Mouse (Mus musculus): Measurements from ENCODE around the gene Kif3b. TPM values are rescaled to one million over a fixed set of nuclear protein-coding genes. Genes with fewer than 3 reads are reported as not detected.
"Not testable (repeated sequence)": the region's sequence is repeated elsewhere in the genome, so short reads cannot be mapped to it uniquely, and the experiment has no call there.

Kif3b gene
- polyA plus RNA-seq, 1 experiment from 2014 or later = 8.2 TPM

DNA sequence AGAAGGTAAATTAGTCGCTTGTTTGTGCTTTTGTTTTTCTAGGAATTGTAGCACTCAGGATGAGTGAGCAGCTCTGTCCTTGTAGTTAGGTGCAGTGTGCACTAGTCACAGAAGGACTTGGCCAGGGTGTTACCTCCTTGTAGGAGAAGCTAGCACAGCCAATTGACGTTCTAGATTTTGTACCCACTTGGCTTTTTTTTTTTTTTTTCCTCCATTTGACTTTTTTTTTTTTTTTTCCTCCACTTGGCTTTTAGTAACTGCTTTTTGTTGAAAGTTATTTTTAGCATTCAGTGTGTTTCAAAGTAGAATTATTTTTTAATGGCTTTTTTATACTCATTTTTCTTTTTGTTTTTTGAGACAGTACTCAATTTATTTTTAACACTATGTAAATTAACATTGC is 63.4 kb downstream of the Kif3b start:
- Histone ChIP-seq H3K4me2 (replicated peaks; ENCODE audit: low read depth) (no peak overlapping the region), H3K27me3 (replicated peaks; ENCODE audit: control insufficient read depth, insufficient read depth, low read length) (no peaks in the 10 kb centered on the region), H3K9ac (ENCODE audit: low read depth, low read length) (no peak overlapping the region), H3K36me3 (ENCODE audit: control insufficient read depth, insufficient read depth) (peaks cover 51% of the 10 kb centered on the region), H3K4me1 (replicated peaks; ENCODE audit: control insufficient read depth, insufficient read depth, low read length) (peaks cover 7% of the 10 kb centered on the region), H3K4me3 (ENCODE audit: low read depth, low read length) (no peak overlapping the region), H3K27ac (ENCODE audit: low read depth, low read length) (no peak overlapping the region), H3K9me3 (ENCODE audit: control insufficient read depth) (no peaks in the 10 kb centered on the region)
- TF ChIP-seq CTCF (IDR thresholded peaks at IDR 0.05; ENCODE audit: low read depth) = no peak
- no peak for ATAC-seq
- 88% methylated on average over 2 of the region's 2 CpGs for WGBS

DNA sequence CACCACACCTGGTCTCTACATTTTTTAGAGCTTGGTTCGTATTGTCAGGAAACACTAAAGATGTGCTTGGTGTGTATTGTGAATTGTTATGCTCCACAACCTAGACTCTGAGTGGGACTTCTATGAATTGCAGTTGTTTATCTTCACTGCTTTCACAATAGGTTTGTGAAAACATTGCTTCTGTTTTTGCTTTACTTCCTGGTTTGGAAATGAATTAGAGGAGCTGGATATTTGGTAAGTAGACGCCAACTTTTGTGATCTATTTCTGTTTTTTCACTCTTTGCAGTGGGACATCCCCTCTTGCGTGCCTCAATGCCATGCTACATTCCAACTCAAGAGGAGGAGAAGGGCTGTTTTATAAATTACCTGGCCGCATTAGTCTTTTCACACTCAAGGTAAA is 65.6 kb downstream of the Kif3b start:
- Histone ChIP-seq H3K36me3 (ENCODE audit: control insufficient read depth, insufficient read depth) (peaks cover 56% of the 10 kb centered on the region), H3K27ac (ENCODE audit: low read depth, low read length) (no peak overlapping the region; the same call in 1 of the 2 replicates), H3K4me2 (replicated peaks; ENCODE audit: low read depth) (no peak overlapping the region), H3K27me3 (replicated peaks; ENCODE audit: control insufficient read depth, insufficient read depth, low read length) (no peaks in the 10 kb centered on the region), H3K4me1 (replicated peaks; ENCODE audit: control insufficient read depth, insufficient read depth, low read length) (no peaks in the 10 kb centered on the region), H3K4me3 (ENCODE audit: low read depth, low read length) (no peak overlapping the region), H3K9ac (ENCODE audit: low read depth, low read length) (no peak overlapping the region), H3K9me3 (ENCODE audit: control insufficient read depth) (no peaks in the 10 kb centered on the region)
- TF ChIP-seq CTCF (IDR thresholded peaks at IDR 0.05; ENCODE audit: low read depth) = no peak
- WGBS = 89% methylated on average over 4 of the region's 4 CpGs
- ATAC-seq = no peak

DNA sequence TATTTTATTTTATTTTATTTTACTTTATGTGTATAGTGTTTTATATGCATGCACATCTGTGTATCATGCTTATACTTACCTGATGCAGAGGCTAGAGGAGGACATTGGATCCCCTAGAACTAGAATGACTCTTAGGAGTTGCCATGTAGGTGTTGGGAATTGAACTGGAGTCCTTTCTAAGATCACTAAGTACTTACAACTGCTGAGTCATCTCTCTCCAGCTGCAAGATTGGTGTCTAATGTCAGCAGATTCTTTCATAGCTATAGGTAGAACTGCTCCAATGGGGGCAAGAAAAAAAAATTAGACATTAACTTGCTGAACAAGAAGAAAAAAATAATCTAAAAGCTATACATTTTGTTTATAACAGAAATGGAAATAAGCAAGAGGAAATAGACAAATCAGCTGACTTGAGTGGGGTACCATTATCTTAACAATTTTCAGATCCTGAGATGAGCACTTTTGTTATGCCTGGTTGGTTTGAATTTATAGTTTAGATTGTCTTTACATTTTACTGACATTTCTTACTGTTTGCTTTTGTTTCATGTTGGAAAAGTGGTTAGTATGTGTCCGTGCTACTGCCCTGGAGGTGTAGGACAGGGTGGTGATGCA is 70.0 kb downstream of the Kif3b start:
- H3K4me1 ChIP-seq (replicated peaks; ENCODE audit: control insufficient read depth, insufficient read depth, low read length) = no peaks in the 10 kb centered on the region
- no peak for TF ChIP-seq CTCF (IDR thresholded peaks at IDR 0.05; ENCODE audit: low read depth)
- WGBS = 95% methylated on average over 1 of the region's 1 CpGs
- no peak overlapping the region for H3K27ac ChIP-seq (ENCODE audit: low read depth, low read length)
- no peak overlapping the region for H3K4me2 ChIP-seq (replicated peaks; ENCODE audit: low read depth)
- no peaks in the 10 kb centered on the region for H3K27me3 ChIP-seq (replicated peaks; ENCODE audit: control insufficient read depth, insufficient read depth, low read length)
- no peak overlapping the region for H3K4me3 ChIP-seq (ENCODE audit: low read depth, low read length)
- H3K9ac ChIP-seq (ENCODE audit: low read depth, low read length) = no peak overlapping the region
- ATAC-seq = no peak
- no peaks in the 10 kb centered on the region for H3K9me3 ChIP-seq (ENCODE audit: control insufficient read depth)
- peaks cover 65% of the 10 kb centered on the region for H3K36me3 ChIP-seq (ENCODE audit: control insufficient read depth, insufficient read depth)

GRCm38 (mm10) chr2:153364531-153364930 is 73.3 kb downstream of the Kif3b start:
- H3K4me1 ChIP-seq (replicated peaks; ENCODE audit: control insufficient read depth, insufficient read depth, low read length); H3K9me3 ChIP-seq (ENCODE audit: control insufficient read depth); ATAC-seq; H3K27ac ChIP-seq (ENCODE audit: low read depth, low read length); H3K4me3 ChIP-seq (ENCODE audit: low read depth, low read length); H3K9ac ChIP-seq (ENCODE audit: low read depth, low read length); H3K4me2 ChIP-seq (replicated peaks; ENCODE audit: low read depth); H3K27me3 ChIP-seq (replicated peaks; ENCODE audit: control insufficient read depth, insufficient read depth, low read length): not testable (repeated sequence)
- 87% methylated on average over 14 of the region's 14 CpGs for WGBS
- H3K36me3 ChIP-seq (ENCODE audit: control insufficient read depth, insufficient read depth) = peaks cover 60% of the 10 kb centered on the region

- no peak overlapping the region for H3K4me3 ChIP-seq (ENCODE audit: low read depth, low read length)
- H3K27ac ChIP-seq (ENCODE audit: low read depth, low read length) = no peak overlapping the region
- H3K27me3 ChIP-seq (replicated peaks; ENCODE audit: control insufficient read depth, insufficient read depth, low read length) = no peaks in the 10 kb centered on the region
- H3K9me3 ChIP-seq (ENCODE audit: control insufficient read depth) = no peaks in the 10 kb centered on the region
- no peaks in the 10 kb centered on the region for H3K4me1 ChIP-seq (replicated peaks; ENCODE audit: control insufficient read depth, insufficient read depth, low read length)
- no peak for TF ChIP-seq CTCF (IDR thresholded peaks at IDR 0.05; ENCODE audit: low read depth)
- H3K9ac ChIP-seq (ENCODE audit: low read depth, low read length) = no peak overlapping the region
- H3K36me3 ChIP-seq (ENCODE audit: control insufficient read depth, insufficient read depth) = peaks cover 23% of the 10 kb centered on the region
- H3K4me2 ChIP-seq (replicated peaks; ENCODE audit: low read depth) = no peak overlapping the region
- no peak for ATAC-seq
Observed at GRCm38 (mm10) chr2:153370871-153371270, 79.7 kb downstream of the Kif3b start.

- ATAC-seq = no peak
- H3K9ac ChIP-seq (ENCODE audit: low read depth, low read length) = no peak overlapping the region
- H3K27ac ChIP-seq (ENCODE audit: low read depth, low read length) = no peak overlapping the region
- H3K27me3 ChIP-seq (replicated peaks; ENCODE audit: control insufficient read depth, insufficient read depth, low read length) = no peaks in the 10 kb centered on the region
- no peak for TF ChIP-seq CTCF (IDR thresholded peaks at IDR 0.05; ENCODE audit: low read depth)
- H3K36me3 ChIP-seq (ENCODE audit: control insufficient read depth, insufficient read depth) = peaks cover 5% of the 10 kb centered on the region; the same call in 1 of the 2 replicates
- H3K9me3 ChIP-seq (ENCODE audit: control insufficient read depth) = no peaks in the 10 kb centered on the region
- H3K4me2 ChIP-seq (replicated peaks; ENCODE audit: low read depth) = no peak overlapping the region
- no peak overlapping the region for H3K4me3 ChIP-seq (ENCODE audit: low read depth, low read length)
- WGBS = 84% methylated on average over 2 of the region's 2 CpGs
- H3K4me1 ChIP-seq (replicated peaks; ENCODE audit: control insufficient read depth, insufficient read depth, low read length) = no peaks in the 10 kb centered on the region
Observed at GRCm38 (mm10) chr2:153375380-153375779, 84.2 kb downstream of the Kif3b start.

DNA sequence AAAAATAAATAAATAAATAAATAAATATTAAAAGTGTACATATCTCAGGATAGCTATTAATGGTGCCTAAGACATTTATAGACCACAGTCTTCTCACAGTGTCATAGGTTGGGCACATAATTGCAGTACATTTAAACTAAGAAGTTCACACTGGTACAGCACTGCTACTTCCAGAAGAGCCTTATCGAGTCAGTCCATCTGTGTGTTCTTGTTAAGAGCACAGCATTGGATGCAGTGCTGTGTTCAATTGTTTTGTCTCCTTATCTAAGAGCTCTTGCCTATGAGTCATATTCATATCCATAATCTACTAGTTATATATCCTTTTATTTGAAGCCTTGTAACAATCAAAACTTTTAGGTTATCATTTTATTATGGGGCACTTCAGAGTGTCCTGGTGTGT is 89.3 kb downstream of the Kif3b start:
- Histone ChIP-seq H3K36me3 (ENCODE audit: control insufficient read depth, insufficient read depth) (peaks cover 20% of the 10 kb centered on the region; the same call in 1 of the 2 replicates), H3K9ac (ENCODE audit: low read depth, low read length) (no peak overlapping the region), H3K27me3 (replicated peaks; ENCODE audit: control insufficient read depth, insufficient read depth, low read length) (no peaks in the 10 kb centered on the region), H3K4me1 (replicated peaks; ENCODE audit: control insufficient read depth, insufficient read depth, low read length) (no peaks in the 10 kb centered on the region), H3K27ac (ENCODE audit: low read depth, low read length) (no peak overlapping the region), H3K4me2 (replicated peaks; ENCODE audit: low read depth) (no peak overlapping the region), H3K4me3 (ENCODE audit: low read depth, low read length) (no peak overlapping the region), H3K9me3 (ENCODE audit: control insufficient read depth) (no peaks in the 10 kb centered on the region)
- TF ChIP-seq CTCF (IDR thresholded peaks at IDR 0.05; ENCODE audit: low read depth) = no peak
- WGBS = 85% methylated on average over 1 of the region's 1 CpGs
- no peak for ATAC-seq

Other genes with a start within 250 kb of the Kif3b start
- gene Ccm2l, start 225.5 kb upstream of the Kif3b start, polyA plus RNA-seq (2015; fragmentation: Nextera tagmentation; extraction: Ambion mirVana) = 1.5 and 1.7 TPM in 2 replicates
- 3.4 and 3.5 TPM in 2 replicates for gene Hck, start 182.9 kb upstream of the Kif3b start, polyA plus RNA-seq (2015; fragmentation: Nextera tagmentation; extraction: Ambion mirVana)
- 64.7 and 68.3 TPM in 2 replicates for gene Tm9sf4, start 130.1 kb upstream of the Kif3b start, polyA plus RNA-seq (2015; fragmentation: Nextera tagmentation; extraction: Ambion mirVana)
- 3.5 and 3.6 TPM in 2 replicates for gene Tspyl3, start 66.0 kb upstream of the Kif3b start, polyA plus RNA-seq (2015; fragmentation: Nextera tagmentation; extraction: Ambion mirVana)
- gene Plagl2, start 50.0 kb upstream of the Kif3b start, polyA plus RNA-seq (2015; fragmentation: Nextera tagmentation; extraction: Ambion mirVana) = 54.4 and 55.4 TPM in 2 replicates
- gene Pofut1, start 49.9 kb upstream of the Kif3b start, polyA plus RNA-seq (2015; fragmentation: Nextera tagmentation; extraction: Ambion mirVana) = 7.5 and 10.5 TPM in 2 replicates
- 6.7 and 7.4 TPM in 2 replicates for gene Asxl1, start 54.4 kb downstream of the Kif3b start, polyA plus RNA-seq (2015; fragmentation: Nextera tagmentation; extraction: Ambion mirVana)
- gene 4930404H24Rik, start 201.4 kb downstream of the Kif3b start, polyA plus RNA-seq (2015; fragmentation: Nextera tagmentation; extraction: Ambion mirVana) = not detected in 2 replicates
- 21.9 and 25.2 TPM in 2 replicates for gene Nol4l, start 238.6 kb downstream of the Kif3b start, polyA plus RNA-seq (2015; fragmentation: Nextera tagmentation; extraction: Ambion mirVana)

All from intestine, postnatal 0 days (tissue).